Mouse (Mus musculus): ENCODE data around the gene Srek1ip1. TPM values are rescaled to one million over a fixed set of nuclear protein-coding genes. Genes with fewer than 3 reads are reported as not detected.

The Srek1ip1 gene
- polyA plus RNA-seq, 2 experiments: 7.3 to 8.0 TPM

DNA sequence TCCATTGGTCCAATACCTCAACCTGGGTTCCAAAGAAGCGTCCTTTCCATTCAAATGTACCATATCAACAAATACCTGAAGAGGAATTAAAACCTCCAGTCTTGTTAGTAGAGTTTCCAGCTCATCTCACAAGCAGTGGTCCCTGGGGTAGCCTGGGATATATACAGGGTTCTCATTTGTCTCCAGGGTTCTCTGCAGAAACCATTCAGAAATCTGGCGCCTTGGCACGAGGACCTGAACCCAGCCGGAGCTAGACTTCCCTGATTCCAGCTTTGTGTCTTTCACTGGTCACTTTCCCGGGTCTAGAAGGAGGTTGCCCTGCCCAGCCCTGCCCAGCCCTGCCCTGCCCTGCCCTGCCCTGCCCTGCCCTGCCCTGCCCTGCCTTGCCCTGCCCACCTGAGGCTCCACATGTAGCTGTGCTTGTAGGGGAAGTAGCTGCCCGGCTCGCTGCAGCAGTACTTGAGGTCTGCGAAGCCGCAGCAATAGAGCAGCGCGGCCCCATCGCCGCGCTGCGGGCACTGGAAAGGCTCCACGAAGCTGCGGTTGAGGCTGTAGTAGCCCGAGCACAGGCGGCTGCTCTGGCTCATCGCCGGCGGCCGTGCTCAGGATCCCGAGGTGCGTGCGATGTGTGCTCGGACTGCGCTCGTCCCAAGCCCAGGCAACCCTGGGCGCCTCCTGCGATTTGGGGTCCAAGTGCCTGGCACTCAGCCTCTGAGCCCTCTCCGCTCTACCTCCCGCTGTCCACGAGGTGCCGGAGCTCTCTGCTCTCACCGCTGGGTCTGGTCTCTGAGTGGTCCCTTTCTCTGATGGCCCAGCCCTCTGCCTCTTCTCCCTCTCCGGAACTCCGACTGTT lies 71.1 kb downstream of the Srek1ip1 start, which contains the start of gene Shisal2b:
Shisal2b (minus strand) TSS at position 767 of the 853 bp plus-strand sequence.
- DNase-seq (ENCODE audit: low read depth in 3 of 3, low spot score in 3 of 3): no peak
- H3K9ac ChIP-seq (replicated peaks): no peak within 1 kb of the TSS

DNA sequence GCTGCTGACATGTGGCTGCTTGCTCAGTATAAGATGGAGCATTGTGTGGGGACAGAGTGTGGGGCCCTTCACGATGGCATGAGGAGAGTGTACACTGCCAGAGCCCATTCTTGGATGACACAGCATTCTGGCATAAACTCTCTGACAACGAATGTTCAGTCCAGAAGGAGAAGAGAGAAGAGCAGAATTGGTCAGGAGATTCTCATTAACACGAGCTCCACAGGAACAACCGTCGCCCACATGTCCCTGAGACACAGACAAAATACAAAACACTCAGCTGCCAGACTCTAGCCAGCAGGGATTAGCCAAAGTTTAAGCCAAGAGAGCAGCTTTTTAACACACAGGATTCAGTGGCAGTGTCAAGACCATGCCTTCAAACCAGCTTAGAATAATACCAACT lies 74.4 kb downstream of the Srek1ip1 start:
- no peak for TF ChIP-seq EP300 (IDR thresholded peaks at IDR 0.05; ENCODE audit: low read depth)
- TF ChIP-seq CTCF (IDR thresholded peaks at IDR 0.05; ENCODE audit: low read depth): no peak
- Histone ChIP-seq H3K4me3 (ENCODE audit: insufficient read depth in 1 of 2, low read depth in 2 of 2, low read length in 2 of 2) (no peak overlapping the region), H3K36me3 (replicated peaks; ENCODE audit: control insufficient read depth, insufficient read depth, low read depth) (no peaks in the 10 kb centered on the region), H3K9me3 (ENCODE audit: control insufficient read depth, low read length) (no peaks in the 10 kb centered on the region), H3K4me2 (ENCODE audit: low read depth) (no peak overlapping the region), H3K9ac (replicated peaks) (no peak overlapping the region), H3K4me1 (replicated peaks; ENCODE audit: control insufficient read depth in 2 of 2, insufficient read depth in 2 of 2, low read length in 1 of 2) (no peaks in the 10 kb centered on the region), H3K27ac (no peak overlapping the region), H3K27me3 (ENCODE audit: control insufficient read depth, insufficient read depth, low read length) (peaks cover 14% of the 10 kb centered on the region)
- DNase-seq (ENCODE audit: low read depth in 3 of 3, low spot score in 3 of 3) (no peak), ATAC-seq (ENCODE audit: insufficient read depth) (no peak)
- 65% methylated on average over 5 of the region's 5 CpGs for WGBS (ENCODE audit: insufficient replicate concordance)

More for the DNA sequence above, 71.1 kb downstream of the Srek1ip1 start, which contains the start of gene Shisal2b:
- Histone ChIP-seq H3K4me3 (ENCODE audit: insufficient read depth in 1 of 2, low read depth in 2 of 2, low read length in 2 of 2) (peak within 1 kb of the TSS; percentile 9 to 37), H3K36me3 (replicated peaks; ENCODE audit: control insufficient read depth, insufficient read depth, low read depth) (no peaks in the 10 kb centered on the region), H3K4me2 (ENCODE audit: low read depth) (peak within 1 kb of the TSS; percentile 64), H3K9me3 (ENCODE audit: control insufficient read depth, low read length) (no peaks in the 10 kb centered on the region), H3K27me3 (ENCODE audit: control insufficient read depth, insufficient read depth, low read length) (peaks cover 14% of the 10 kb centered on the region), H3K27ac (no peak within 1 kb of the TSS), H3K4me1 (replicated peaks; ENCODE audit: control insufficient read depth in 2 of 2, insufficient read depth in 2 of 2, low read length in 1 of 2) (no peaks in the 10 kb centered on the region)
- TF ChIP-seq EP300 (IDR thresholded peaks at IDR 0.05; ENCODE audit: low read depth): no peak
- TF ChIP-seq CTCF (IDR thresholded peaks at IDR 0.05; ENCODE audit: low read depth): no peak
- WGBS (ENCODE audit: insufficient replicate concordance): 4% methylated on average over 38 of the region's 38 CpGs
- 0 out of 2 replicates have a peak, but pooled peaks have one; percentile 21 for ATAC-seq (ENCODE audit: insufficient read depth)

DNA sequence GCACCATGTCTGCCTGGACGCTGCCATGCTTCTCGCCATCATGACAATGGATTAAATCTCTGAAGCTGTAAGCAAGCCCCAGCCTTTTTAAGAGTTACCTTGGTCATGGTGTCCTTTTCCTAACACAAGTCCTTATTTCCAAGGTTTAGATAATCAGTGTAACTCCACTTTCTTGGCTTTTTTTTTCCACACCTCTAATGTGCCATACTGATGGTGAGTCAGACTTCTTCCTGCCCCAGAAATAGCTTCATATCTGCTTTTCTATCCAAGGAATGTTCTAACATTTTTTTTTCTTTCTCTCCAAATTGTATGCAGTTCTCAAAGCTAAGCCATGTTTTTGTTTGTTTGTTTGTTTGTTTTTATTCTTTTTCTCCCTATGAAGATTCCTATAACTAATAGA lies 77.6 kb downstream of the Srek1ip1 start:
- ATAC-seq (ENCODE audit: insufficient read depth) (no peak), DNase-seq (ENCODE audit: low read depth in 3 of 3, low spot score in 3 of 3) (no peak)
- H3K4me3 ChIP-seq (ENCODE audit: insufficient read depth in 1 of 2, low read depth in 2 of 2, low read length in 2 of 2): no peak overlapping the region
- TF ChIP-seq EP300 (IDR thresholded peaks at IDR 0.05; ENCODE audit: low read depth) (no peak), CTCF (IDR thresholded peaks at IDR 0.05; ENCODE audit: low read depth) (no peak)
- H3K9me3 ChIP-seq (ENCODE audit: control insufficient read depth, low read length): no peaks in the 10 kb centered on the region
- H3K4me1 ChIP-seq (replicated peaks; ENCODE audit: control insufficient read depth in 2 of 2, insufficient read depth in 2 of 2, low read length in 1 of 2): no peaks in the 10 kb centered on the region
- no peak overlapping the region for H3K4me2 ChIP-seq (ENCODE audit: low read depth)
- H3K27me3 ChIP-seq (ENCODE audit: control insufficient read depth, insufficient read depth, low read length): no peaks in the 10 kb centered on the region
- H3K27ac ChIP-seq: no peak overlapping the region
- 72% methylated on average over 2 of the region's 2 CpGs for WGBS (ENCODE audit: insufficient replicate concordance)
- H3K9ac ChIP-seq (replicated peaks): no peak overlapping the region
- no peaks in the 10 kb centered on the region for H3K36me3 ChIP-seq (replicated peaks; ENCODE audit: control insufficient read depth, insufficient read depth, low read depth)

DNA sequence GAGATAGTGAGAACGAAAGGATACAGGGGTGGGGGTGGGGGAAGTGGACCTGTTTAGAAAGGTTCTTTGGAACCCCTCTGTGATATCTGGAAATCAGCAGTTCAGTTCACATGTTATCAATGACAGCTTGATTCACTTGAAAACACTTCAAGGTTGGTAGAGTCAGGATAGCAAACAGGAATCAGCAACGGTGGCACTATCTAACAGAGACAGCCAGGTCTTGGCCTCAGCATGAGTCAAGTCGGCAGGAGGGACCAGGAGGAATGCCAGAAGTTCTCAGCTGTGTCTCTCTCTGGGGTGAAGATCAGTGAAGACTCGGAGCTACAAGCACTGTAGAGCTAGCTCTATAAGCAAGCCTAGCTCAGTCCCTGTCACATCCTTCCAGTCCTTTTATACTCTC lies 86.2 kb downstream of the Srek1ip1 start:
- Histone ChIP-seq H3K27me3 (ENCODE audit: control insufficient read depth, insufficient read depth, low read length) (no peaks in the 10 kb centered on the region), H3K27ac (no peak overlapping the region), H3K9ac (replicated peaks) (no peak overlapping the region), H3K4me2 (ENCODE audit: low read depth) (no peak overlapping the region), H3K4me3 (ENCODE audit: insufficient read depth in 1 of 2, low read depth in 2 of 2, low read length in 2 of 2) (no peak overlapping the region), H3K9me3 (ENCODE audit: control insufficient read depth, low read length) (no peaks in the 10 kb centered on the region), H3K36me3 (replicated peaks; ENCODE audit: control insufficient read depth, insufficient read depth, low read depth) (no peaks in the 10 kb centered on the region), H3K4me1 (replicated peaks; ENCODE audit: control insufficient read depth in 2 of 2, insufficient read depth in 2 of 2, low read length in 1 of 2) (peaks cover 0 to 3% of the 10 kb centered on the region in 2 experiments; a peak in 2 of 4 replicates)
- TF ChIP-seq CTCF (IDR thresholded peaks at IDR 0.05; ENCODE audit: low read depth) (no peak), EP300 (IDR thresholded peaks at IDR 0.05; ENCODE audit: low read depth) (no peak)
- ATAC-seq (ENCODE audit: insufficient read depth) (0 out of 2 replicates have a peak, but pooled peaks have one; percentile 23), DNase-seq (ENCODE audit: low read depth in 3 of 3, low spot score in 3 of 3) (no peak)
- 36% methylated on average over 4 of the region's 4 CpGs for WGBS (ENCODE audit: insufficient replicate concordance)

DNA sequence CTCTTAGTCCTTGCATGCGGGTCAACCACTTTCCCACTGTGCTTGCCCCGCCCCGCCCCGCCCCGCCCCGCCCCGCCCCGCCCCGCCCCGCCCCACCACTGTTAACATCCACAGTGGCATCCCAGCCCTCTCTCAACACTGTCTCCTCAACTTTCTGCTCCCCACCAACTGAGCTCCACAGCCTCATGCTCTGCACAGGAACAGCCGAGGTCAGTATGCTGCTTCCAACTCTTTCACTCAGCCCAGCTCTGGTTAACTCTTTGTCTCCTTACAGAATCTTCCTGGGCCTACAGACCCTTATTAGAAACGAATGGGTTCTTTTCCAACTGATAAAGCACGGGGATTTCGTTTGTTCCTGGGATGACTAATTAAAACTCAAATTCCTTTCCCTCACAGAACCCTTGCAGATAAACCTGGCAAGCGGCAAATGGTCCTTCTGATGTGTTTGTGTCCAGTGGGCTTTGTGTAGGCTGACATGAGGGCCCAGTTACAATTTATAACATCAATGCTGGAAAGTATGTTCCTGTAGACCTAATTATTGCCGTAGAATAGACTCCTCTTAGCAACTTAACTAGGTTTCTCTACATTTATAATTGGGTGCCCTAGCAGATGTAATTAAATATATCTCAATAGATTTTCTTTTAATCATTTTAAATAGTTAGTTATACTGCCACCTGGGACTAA lies 91.4 kb downstream of the Srek1ip1 start:
- WGBS (ENCODE audit: insufficient replicate concordance): 32% methylated on average over 11 of the region's 16 CpGs
- TF ChIP-seq EP300 (IDR thresholded peaks at IDR 0.05; ENCODE audit: low read depth) (no peak), CTCF (IDR thresholded peaks at IDR 0.05; ENCODE audit: low read depth) (no peak)
- ATAC-seq (ENCODE audit: insufficient read depth) (no peak), DNase-seq (ENCODE audit: low read depth in 3 of 3, low spot score in 3 of 3) (no peak)
- Histone ChIP-seq H3K27me3 (ENCODE audit: control insufficient read depth, insufficient read depth, low read length) (no peaks in the 10 kb centered on the region), H3K27ac (no peak overlapping the region), H3K36me3 (replicated peaks; ENCODE audit: control insufficient read depth, insufficient read depth, low read depth) (no peaks in the 10 kb centered on the region), H3K9ac (replicated peaks) (no peak overlapping the region), H3K9me3 (ENCODE audit: control insufficient read depth, low read length) (no peaks in the 10 kb centered on the region), H3K4me1 (replicated peaks; ENCODE audit: control insufficient read depth in 2 of 2, insufficient read depth in 2 of 2, low read length in 1 of 2) (peaks cover 0 to 2% of the 10 kb centered on the region in 2 experiments; a peak in 2 of 4 replicates), H3K4me3 (ENCODE audit: insufficient read depth in 1 of 2, low read depth in 2 of 2, low read length in 2 of 2) (no peak overlapping the region), H3K4me2 (ENCODE audit: low read depth) (no peak overlapping the region)

Measured in liver, embryonic 14.5 days (tissue).